Mouse (Mus musculus) lung, postnatal 4 days (tissue): ENCODE measurements around the gene Itga10.
"Not testable (repeated sequence)": the region's sequence is repeated elsewhere in the genome, so short reads cannot be mapped to it uniquely, and the experiment has no call there.

ENCODE experiments used
- DNase-seq, 2 experiments: peaks; one replicate each; pipeline ENCODE4 v3.0.0; 2021

The Itga10 gene

DNA sequence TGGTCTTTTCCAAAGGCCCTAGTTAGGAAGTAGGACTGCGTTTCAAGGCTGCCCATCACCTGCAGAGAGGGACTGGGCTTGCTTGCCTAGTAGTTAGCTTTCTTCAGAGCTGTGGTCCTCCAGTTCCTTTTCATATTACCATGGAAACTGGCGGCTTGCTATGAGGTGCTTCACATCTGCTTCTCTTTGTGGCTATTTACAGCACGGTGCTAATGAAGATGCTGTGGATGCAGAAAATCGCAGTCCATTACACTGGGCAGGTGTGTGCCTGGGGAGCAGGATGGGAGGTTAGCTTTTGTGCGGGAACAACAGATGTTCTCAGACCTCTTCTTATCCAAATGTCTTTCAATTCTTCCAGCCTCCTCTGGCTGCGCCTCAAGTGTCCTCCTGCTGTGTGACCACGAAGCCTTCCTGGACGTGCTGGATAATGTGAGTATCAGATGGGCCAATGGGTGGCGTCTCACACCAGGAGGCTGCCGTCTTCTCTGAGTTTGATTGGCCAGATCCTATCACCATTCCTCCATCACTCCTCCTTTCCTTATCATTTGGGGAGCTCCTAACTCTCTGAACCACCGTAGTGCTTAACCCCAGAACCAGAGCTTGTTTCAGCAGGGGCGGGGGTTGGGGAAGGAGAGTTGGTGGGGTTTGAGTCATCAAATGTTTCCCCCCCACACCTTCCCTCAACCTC is 35.0 kb downstream of the Itga10 start:
- no peak for DNase-seq

DNA sequence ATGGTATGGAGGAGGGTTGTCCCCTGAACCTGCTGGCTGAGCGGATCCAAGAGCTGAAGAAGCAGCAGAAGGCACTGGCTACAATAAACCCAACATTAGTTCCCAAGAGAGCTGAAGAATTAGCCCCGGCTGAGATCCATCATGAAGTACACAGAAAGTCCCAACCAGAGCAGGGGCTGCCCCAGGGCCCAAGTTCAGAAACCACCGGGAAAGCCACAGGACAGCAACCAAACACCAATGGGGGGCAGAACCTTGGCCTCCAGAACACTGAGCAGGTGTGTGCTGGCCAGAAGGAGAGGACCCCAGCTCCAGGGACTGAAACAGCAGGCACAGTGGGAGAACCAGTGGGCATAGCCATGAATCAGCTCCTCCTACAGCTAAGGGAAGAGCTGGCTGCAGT is 38.1 kb downstream of the Itga10 start:
- no peak for DNase-seq

DNA sequence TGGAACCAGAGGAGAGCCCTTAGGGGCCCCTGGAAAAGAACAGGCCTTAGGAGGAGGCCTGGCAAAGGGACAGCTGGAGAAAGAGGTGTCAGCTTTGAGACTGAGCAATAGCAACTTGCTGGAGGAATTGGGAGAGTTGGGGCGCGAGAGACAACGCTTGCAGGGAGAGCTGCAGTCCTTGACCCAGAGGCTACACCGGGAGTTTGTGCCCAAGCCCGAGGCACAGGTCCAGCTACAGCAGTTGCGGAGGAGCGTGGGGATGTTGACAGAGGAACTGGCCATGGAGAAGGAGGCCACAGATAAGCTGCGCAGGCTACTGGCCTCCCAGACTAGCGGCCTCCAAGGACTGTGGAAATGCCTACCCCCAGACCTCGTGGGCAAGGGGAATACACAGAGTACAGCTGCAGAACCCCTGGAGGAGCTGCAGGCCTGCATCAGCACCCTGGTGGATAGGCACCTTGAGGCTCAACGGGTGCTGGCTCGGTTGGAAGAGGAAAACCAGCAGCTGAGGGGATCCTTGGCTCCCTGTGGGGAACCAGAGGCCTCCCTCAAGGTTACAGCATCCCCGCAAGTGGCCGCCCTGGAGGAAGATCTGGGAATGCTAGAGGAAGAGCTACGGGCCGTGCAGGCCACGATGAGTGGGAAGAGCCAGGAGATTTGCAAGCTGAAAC is 38.9 kb downstream of the Itga10 start:
- no peak for DNase-seq

DNA sequence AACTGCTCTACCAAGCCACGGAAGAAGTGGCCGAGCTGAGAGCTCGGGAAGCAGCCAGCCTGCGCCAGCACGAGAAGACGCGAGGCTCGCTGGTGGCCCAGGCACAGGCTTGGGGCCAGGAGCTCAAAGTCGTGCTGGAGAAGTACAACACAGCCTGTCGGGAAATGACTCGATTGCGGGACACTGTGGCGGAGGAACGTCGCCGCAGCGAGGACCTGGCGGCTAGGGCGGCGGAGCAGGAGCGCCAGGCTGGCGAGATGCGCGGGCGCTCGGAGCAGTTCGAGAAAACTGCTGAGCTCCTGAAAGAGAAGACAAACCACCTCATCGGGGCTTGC is 39.4 kb downstream of the Itga10 start:
- no peak for DNase-seq

DNA sequence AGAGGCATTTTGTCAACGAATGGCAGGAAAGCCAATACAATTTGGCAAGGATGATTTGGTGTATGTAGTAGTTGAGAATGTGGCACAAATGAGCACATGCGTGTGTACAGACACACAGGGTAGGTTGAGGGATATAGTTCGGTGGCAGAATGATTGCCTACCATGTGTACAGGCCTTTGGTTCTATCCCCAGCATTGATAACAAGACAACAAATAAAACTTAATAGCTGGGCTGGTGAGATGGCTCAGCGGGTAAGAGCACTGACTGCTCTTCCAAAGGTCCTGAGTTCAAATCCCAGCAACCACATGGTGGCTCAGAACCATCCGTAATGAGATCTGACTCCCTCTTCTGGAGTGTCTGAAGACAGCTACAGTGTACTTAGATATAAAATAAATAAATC is 40.7 kb downstream of the Itga10 start:
- not testable (repeated sequence) for DNase-seq

DNA sequence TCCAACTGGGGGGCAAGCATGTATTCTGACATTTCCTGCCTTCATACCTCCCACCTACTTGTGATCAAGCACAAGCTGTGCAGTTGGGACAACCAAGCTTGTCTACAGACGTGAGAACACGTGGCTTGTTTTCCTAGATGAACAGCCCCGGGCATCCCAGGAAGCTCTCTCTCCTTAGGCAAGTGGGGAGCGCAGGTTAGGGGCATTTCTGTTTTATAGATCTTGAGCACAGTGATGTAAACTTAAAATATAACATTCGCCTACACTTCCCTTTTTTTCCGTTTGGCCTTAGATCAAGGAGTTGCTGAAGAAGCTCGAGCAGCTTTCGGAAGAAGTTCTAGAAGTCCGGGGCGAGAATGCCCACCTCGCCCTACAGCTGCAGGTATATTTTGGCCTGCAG is 43.5 kb downstream of the Itga10 start:
- DNase-seq: no peak

DNA sequence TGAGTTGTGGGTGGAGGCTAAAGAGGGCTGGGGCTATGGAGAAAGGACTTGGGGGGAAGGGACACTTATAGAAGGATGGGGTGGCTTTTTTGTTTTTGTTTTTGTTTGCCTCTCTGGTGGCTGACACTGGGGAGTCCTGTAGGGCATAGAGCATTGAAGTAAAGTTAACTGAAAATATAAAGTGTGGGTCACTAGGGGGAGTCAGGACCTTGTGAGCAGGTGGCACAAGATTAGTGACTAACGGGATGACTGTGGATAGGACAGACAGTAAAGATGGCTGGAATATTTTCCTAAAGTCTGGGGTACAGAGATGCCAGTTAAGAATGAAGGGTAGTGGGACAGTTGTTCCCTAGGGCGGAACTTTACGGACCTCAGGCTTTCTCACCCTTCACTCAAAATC is 44.9 kb downstream of the Itga10 start:
- DNase-seq: no peak

DNA sequence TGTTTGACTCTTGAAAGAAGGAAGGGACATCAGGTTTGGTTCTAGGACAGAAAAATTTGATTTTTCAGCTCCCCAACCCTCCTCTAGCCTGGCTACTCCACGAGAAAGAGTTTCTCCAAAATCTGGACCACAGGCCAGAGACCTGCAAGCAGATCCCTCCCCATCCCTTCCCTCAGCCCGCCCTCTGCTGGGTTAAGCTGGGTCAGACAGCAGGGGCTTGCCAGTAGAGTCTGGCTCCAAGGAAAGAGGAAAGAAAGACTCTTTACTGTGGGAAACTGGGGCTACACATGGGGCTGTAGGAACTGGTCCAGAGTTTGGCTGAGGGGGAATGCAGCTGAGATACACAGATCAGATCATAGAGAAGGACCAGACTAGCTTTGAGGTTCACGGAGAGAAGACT is 47.1 kb downstream of the Itga10 start:
- DNase-seq: peak; percentile 48 to 49

DNA sequence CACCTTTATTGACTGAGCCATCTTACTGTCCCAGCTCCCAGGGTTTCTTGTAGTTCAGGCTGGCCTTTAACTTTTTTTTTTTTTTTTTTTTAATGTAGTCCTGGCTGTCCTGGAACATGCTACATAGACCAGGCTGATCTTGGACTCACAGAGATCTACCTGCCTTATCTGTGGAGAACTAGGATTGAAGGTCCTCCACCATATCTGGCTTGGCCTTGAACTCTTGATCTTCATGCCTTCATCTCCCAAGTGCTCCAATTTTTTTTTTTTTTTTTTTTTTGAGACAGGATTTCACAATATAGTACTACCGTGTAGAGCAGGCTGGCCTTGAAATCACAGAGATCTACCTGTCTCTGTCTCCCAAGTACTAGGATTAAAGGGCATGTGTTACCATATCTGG is 48.2 kb downstream of the Itga10 start:
- no peak for DNase-seq

DNA sequence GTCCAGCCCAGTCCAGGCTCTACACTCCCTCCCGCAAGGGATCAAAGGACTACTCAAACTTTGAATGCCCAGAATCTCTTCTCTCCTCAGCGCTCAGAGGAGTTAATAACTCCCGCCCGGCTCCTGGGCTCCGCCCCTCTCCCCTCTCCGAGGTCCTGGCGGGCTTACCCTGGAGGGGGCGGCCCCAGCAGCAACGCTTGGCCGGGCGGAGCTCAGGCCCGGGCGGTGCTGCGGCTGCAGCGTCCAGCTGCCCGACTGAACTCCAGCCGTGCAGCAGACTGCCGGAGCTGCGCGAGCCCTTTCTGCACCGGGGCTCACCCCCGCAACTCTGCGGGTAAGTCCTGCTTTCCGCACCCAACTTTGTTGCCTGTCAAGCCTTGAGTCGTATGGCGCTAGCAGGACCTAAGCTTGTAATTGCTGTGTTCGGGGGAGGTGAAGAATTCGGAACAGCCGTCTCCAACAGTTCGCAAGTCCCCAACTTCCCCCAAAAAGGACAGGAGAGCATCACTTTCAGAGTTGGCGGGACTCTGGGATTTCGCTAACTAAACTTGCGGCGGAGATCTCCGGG is 50.9 kb downstream of the Itga10 start, which contains the start of gene Pias3:
TSS of gene Pias3 (plus strand) at position 187 of the 568 bp plus-strand sequence.
- DNase-seq: peak; percentile 90 to 95

DNA sequence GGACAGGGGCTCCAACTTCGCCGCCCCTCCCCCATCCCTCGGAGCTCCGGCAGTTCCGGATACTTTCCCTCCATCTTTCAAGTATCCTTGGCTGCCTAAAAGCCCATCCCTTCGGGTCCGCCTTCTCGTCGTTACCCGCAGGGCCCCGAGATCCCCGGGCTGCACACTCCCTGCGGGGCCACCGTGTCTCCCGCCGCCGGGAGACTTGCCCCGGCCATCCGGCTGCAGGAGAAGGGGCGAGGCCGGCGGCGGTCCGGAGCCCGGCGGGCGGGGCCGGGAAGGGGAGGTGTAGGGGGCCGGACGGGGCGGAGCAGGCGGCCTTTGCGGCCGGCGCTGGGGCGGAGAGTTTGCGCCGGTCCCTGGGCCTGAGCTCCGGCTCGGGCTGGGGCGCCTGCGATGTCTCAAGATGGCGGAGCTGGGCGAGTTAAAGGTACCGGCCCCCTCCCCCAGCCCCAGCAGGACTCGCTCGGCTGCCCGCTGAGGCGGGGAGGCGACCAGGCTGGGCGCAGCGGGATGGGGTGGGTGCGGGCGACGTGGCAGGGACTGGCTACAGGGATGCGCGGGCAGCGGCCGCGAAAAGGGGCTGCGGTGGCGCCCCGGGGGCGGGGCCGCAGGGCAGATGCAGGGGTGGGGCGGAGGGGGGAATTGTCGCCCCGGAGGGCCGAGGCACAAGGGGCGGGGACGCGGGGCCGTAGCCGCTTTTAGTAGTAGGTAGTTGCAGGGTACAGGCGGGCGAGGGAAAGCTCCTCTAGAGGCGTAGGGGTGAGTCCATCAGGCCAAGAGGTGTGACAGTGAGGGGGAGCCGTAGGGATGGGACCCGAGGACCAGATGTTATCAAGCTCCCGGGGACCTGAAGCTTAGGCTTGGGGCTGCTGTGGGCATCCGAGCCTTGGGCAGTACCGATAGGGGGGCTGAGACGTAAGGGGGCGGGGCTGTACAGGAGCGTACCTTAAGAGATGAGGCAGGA is 51.7 kb downstream of the Itga10 start:
- DNase-seq: peak; percentile 94 to 96

DNA sequence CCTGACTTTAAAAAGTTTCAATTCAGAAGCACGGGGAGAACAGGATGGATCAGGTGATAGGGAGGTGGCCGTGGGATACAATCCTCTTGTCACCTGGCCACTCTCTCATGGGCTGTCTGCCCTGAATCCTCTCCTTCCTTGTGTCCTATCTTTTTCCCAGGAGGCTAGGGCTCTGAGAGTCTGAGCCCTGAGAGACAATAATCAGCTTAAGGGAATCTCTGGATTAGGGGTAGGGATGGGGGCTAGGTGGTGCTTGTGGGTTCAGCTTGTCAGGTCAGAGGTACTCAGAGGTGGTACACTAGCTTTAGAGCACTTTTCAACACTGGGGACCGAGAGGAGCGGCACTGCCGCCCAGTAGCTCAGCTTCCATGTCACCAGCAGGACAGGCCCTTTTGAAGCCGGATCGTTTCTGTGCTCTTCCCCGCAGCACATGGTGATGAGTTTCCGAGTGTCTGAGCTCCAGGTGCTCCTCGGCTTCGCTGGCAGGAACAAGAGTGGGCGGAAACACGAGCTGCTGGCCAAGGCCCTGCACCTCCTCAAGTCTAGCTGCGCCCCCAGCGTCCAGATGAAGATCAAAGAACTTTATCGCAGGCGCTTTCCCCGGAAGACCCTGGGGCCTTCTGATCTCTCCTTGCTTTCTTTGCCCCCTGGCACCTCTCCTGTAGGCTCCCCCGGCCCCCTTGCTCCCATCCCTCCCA is 53.8 kb downstream of the Itga10 start:
- no peak for DNase-seq

DNA sequence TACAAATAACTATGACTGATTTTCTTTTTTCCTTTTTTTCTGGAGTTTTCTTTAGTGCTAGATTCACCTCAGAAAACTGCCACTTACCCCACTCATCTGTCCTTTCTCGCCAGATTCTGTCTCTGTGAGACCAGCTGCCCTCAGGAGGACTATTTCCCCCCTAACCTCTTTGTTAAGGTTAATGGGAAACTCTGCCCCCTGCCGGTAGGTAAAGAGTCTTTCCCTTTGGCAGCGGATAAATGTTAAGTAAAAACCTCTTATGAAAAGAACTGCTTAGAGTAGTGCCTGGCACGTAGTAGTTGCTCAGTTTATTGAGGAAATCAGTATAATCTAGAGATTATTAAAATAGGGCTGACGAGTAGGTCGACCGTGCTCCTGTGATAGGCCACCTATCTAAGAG is 55.0 kb downstream of the Itga10 start:
- no peak for DNase-seq

DNA sequence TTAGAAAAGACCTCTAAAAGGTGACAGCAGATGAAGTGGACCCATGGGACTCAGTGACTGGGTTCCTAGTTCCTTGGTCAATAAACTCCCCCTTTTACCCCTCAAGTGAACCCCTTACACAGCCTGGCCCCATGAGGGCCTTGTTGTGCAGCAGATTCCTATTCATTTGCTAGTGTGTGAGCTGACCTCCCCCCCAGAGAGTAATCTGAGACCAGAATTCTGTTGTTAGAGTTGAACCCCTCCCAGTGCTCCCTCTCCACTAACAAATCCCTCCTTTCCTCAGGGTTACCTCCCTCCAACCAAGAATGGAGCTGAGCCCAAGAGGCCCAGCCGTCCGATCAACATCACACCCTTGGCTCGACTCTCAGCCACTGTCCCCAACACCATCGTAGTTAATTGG is 55.6 kb downstream of the Itga10 start:
- no peak for DNase-seq

DNA sequence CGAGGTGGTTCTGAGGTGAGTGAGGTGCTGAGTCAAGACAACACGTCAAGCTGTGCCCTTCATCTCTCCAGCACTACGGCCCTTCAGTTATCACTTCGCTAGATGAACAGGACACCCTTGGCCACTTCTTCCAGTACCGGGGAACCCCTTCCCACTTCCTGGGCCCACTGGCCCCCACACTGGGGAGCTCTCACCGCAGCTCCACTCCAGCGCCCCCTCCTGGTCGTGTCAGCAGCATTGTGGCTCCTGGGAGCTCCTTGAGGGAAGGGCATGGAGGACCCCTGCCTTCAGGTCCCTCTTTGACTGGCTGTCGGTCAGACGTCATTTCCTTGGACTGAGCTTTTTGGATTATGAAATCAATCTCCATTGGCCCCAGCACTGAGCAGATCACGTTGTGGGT is 59.4 kb downstream of the Itga10 start:
- peak; percentile 43 to 44 for DNase-seq

DNA sequence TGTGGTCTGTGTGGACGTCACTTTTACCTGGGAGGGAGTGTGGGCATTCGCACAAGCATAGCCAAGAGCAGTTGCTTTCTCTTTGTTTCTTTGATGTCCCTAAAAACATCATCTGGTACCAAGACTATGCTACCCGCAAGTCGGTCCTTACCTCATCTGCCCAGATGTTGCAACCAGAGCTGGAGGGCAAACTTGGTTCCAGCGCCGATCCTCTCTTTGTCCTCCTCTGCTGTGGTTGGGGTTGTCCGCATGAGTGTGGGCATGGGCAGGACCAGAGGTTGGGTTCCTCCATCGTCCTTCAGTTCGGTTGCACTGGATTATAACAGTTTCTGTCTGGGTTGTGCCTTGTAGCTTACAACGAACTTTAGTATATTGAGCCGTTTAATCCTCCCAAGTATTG is 60.8 kb downstream of the Itga10 start:
- DNase-seq: no peak

DNA sequence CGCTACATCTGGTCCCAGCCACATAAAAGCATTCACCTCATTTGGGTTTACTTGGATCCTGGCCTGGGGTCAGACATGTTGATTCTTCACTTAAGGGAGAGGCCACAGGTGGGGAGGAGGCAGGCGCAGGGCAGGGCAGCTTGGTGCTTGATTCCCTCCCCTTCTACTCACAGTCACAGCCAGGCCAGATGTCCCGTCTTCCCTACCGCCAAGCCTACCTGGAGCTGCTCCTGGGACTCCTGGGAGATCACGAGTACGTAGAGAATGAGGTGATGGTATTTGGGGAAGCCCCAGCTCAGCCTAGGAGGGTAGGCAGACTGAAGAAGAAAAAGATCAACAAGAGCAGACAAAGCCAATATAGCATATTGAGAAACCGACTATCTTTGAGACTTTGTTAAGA is 61.6 kb downstream of the Itga10 start:
- DNase-seq: no peak

DNA sequence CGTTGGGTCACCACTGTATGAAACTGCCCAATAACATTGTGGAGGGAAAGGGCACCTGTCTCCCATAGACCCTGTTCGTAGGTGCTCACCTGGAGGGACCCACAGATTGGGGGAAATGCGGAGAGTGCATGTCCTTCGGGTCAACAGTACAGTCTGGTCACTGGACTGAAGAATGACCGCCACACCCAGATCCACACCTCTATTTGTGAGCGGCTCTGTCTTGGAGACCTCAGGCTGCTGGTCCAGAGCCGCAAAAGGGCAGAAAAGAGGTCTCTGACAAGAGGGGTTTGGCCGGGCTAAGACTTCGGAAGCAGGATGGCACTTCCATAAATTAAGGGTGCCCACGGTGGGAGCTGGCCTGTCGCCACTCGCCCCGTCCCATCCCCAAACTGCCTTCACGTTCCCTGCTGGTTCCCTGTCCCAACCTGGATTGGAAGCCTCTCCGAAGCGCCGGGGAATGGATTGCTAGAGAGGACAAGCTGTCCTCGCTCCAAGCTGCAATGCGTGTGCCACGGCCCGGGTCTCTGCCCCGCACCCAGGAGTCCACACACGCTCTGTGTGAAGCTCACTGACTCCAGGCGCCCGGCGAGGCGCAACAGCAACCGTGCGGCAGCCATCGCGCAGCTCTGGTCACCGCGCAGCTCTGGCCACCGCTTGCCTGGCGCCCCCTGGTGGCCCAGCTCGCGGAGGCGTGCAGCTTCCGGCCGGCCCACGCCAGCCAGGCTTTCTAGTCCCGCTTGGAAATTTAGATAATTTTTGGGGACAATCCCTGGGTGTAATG is 62.7 kb downstream of the Itga10 start, which contains the start of gene Nudt17:
TSS of gene Nudt17 (minus strand) at position 660 of the 781 bp plus-strand sequence.
- peak; percentile 88 to 89 for DNase-seq

DNA sequence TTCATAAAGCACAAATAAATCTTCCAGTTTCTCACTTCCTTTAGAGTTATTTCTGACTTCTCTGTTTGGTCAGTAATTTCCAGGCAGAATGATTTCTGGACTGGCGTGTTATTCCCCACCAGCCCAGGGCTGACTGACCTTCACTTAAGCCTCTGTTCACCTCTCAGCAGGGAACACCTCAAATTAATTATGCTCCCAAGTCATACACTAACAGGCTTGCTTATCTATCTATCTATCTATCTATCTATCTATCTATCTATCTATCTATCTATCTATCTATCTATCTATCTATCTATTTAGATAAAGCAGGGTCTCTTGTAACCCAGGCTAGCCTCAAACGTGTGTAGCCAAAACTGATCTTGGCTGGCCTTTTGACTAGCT is 63.3 kb downstream of the Itga10 start:
- no peak for DNase-seq
